Mouse (Mus musculus) kidney, postnatal 10 days (tissue): ENCODE measurements around the gene Gpr26.

Experiments used
- DNase-seq: peaks from one replicate; pipeline ENCODE4 v3.0.0; 2021; ENCODE audit warnings: mixed read lengths

Gene Gpr26

DNA sequence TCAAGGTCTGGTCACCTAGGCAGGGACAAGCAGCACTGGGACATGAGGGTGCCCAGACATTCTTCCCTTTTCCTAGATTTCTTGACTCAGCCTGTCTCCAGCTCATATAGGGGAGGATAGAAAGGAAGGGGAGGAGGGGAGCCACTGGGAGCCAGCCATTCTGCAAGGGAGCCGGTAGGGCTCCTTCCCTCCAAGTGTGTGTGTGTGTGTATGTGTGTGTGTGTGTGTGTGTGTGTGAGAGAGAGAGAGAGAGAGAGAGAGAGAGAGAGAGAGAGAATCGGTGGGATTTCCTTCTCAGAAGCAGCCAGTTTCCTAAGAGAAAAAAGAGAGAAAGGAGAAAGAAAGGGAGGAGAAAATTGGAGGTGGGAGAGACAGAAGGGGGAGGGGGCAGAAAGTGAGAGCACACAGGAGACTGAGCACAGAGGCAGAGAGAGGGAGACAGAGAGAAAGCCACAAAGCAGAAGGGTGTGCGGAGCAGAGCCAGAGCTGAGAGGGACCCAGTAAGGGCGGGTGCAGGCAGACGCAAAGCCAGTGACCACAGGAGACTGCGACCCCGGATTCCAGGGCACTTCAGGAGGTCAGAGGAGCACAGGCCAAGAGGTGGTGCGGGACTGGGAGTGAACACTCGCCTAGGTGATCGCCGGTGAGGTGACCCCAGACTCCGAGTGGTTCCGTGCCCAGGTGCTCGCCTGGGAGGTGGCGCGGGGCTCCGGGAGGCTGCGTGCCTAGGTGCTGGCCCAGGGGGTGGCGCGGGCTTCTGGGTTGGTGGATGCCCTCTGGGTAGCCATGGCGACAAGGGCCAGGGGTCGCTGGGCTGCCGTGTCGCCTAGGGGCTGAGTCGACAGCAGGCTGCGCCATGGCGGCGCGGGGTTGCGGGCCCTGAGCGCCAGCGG, at the start of gene Gpr26:
Gene Gpr26, plus strand, starts transcription at position 438 of the 893 bp plus-strand sequence.
- no peak for DNase-seq

DNA sequence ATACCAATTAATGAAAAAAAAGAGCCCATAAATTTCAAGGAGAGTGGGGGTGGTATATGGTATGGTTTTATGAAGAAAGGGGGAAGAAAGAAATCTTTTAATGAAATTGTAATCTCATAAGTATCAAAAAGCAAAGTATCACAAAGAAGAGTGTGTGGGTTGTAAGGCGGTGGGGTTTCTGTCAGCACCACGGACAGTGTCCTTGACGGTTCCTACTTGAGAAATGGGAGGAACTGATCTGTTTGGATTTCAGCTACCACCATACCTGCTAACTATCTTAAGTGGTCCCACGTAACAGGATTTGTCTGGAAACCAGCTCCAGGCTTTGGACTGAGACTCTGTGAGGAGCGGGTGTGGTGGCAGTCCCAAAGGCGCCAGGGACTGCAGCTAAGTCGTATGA, 48.9 kb upstream of the Gpr26 start:
- peak; percentile 43 for DNase-seq

DNA sequence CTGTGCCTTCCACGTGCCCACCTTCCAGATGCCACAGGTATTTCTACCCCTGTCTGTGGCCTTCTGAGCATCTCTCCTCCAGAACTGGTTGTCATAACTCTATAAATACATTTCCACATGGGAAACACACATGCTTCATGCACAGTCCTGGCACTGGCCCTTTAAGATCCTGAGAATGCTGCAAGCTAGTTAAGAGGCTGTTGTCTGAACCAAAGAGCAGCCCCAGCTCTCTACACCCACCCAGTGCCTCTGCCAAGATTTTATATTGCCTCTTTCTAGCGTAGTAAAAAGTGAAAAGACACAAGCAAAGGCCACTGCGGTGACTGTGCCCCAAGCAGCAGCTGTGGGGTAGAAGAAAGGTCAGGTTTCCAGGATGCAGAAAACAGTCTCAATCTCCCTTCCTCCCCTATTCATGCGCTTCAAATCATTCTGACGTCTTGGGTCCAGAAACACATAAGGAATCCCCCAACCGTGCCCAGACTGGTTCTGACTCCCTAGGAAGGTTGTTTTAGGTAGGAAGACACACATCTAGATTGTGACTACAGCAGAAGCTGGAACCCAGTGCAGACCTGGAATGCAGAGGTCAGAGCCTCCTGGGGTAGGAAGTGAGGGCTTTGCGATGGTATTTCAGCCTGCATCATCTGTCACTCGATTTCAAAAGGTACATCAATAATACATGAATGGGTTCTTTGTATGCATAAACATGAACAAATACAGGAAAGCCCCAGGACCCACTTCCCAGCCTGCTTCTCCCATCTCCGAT, 38.8 kb upstream of the Gpr26 start:
- DNase-seq = no peak

DNA sequence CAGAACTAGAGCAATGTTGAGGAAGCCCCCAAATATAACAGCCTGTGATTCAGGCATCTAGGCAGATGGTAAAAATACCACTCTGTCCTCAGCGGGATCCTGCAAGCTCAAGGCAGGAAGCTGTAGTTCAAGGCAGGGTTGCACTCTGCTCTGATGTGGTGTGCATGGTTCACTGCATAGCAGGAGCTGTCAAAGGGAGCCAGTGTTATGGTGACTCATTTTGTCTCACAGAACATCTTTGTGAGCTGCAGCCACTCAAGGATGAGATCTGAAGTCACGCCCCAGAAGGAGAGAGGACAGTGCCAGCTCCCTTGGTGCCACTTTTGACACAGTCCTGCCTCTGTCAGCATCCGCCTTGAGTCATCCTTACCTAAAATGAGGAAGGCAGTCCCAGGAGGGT, 28.6 kb upstream of the Gpr26 start:
- DNase-seq = no peak

DNA sequence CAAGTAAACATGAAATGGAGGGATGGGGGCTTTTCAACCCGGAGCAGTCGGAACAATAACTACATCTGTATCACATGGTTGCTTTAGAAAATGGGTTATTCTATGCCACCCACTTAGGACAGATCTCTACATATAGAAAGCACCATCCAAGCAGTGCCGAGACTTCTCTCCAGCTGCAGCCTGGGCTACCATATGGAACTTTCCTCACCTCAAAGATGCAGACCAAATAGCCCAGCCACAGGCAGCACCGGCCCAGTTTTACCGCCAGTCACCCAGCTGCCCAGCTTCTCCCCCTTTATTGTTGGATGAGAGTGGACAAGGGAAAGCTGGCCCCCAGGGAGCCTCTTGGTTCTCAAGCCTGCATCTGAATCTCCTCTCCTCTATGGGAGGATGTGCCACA, 15.1 kb upstream of the Gpr26 start:
- DNase-seq = no peak

DNA sequence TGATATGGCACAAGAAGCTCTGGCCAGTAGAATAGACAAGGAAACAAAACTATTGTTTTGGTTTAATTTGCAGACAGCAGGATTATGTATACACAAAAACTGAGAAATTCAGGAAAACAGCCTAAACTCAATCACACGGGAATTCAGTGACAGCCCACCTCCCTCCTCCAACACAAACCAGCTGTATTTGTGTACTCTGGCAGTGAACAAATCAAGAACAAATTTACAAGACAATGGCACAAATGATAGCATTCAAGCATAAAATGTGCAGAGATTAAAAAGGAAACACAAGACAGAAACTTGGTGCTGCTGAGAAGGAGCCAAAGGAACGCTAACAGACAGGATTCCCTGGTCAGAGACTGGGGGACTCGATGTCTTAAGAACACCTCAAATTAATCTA, 12.9 kb upstream of the Gpr26 start:
- DNase-seq = no peak

DNA sequence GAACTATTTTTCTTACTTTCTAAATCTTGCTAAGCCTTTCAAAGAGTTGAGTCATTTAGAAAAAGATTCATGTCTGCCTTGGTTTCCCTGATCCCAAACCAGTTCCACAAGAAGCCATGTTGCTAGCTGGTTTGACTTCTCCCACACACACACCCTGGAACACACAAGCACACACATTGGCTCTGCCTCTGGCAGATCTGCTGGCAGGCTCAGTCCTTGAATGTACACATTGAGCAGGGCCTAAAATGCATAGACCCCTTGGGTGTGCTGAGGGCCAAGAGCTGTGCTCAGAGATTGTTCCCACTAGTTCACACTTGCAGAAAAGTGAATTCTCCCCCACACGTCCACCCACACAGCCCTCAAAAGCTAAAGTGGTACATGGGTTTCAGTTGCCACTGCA, 7.6 kb upstream of the Gpr26 start:
- DNase-seq = no peak

DNA sequence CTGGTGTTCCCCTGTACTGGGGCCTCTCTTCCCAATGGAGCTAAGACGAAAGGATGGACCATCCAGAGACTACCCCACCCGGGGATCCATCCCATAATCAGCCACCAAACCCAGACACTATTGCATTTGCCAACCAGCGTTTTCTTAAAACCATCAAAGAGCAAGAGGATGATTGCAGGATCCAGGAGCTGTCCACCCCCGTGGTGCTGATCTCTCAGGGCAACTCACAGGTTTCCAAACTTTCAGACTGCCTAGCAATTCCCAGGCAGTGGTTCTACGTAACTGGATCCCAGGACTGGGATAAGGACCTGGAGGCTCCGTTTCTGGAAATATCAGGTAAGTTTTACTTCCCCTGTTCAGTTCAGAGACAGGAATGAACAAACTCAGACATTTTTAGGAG, 5.7 kb upstream of the Gpr26 start:
- DNase-seq = peak; percentile 82

DNA sequence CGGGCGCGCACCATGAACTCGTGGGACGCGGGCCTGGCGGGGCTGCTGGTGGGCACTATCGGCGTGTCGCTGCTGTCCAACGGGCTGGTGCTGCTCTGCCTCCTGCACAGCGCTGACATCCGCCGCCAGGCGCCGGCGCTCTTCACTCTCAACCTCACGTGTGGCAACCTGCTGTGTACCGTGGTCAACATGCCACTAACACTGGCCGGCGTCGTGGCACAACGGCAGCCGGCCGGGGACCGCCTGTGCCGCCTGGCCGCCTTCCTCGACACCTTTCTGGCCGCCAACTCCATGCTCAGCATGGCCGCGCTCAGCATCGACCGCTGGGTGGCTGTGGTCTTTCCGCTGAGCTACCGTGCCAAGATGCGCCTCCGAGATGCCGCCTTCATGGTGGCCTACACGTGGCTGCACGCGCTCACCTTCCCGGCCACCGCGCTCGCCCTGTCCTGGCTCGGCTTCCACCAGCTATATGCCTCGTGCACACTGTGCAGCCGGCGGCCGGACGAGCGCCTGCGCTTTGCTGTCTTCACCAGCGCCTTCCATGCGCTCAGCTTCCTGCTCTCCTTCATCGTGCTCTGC, 745 bp downstream of the Gpr26 start:
- no peak for DNase-seq

DNA sequence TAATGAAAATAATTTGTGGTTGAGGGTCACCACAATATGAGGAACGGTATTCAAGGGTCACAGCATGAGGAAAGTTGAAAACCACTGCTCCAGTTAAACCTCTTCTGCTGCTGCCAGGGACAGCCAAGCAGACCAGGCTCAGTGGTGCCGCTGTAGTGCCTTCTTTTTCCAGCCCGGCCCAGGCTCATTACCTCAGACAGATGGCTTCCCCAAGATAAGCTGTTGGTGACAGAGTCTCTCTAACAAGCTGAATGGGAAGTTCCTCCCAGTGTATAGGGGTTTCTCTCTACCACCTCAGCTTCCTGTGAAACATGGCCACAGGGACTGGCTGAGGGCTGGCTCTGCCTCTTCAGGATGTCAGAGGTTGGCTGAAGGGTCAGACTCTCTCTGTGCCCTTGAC, 4.0 kb downstream of the Gpr26 start:
- DNase-seq = no peak

DNA sequence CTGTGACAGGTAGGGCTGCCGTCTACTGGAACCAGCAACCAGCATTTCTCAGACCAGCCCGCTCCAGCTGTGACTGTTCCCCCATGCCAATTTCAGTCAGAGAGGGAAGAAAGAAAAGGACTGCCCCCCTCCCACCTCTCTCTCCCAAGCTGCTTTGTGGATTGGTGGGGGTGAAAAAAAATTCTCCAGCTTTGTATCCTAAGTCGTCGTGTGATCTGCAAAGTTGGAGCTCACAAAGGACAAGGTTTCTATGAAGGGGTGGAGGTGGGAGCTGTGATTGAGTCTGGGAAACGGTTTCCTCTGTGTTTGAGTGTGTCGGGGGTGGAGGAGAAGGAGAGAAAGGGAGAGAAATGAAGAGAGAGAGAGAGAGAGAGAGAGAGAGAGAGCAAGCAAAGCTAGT, 9.6 kb downstream of the Gpr26 start:
- DNase-seq = no peak

DNA sequence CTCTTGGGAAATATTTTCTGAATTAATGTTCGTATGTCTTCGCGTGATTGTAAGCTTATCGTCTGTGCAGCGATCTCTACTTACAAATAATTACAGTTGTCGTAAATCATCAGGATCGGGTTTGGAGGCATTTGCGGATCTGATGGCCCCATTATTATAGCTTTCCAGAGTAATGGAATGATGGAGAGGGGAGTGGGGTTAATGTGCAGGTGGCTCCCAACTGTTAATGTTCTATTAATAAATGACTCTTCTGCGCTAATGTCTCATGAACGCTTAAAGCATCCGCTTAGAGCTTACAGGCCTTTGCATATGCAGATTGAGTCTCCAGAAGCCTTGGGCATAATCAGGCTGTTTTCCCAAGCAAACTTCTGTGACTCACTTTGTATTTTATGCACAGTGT, 12.3 kb downstream of the Gpr26 start:
- no peak for DNase-seq

DNA sequence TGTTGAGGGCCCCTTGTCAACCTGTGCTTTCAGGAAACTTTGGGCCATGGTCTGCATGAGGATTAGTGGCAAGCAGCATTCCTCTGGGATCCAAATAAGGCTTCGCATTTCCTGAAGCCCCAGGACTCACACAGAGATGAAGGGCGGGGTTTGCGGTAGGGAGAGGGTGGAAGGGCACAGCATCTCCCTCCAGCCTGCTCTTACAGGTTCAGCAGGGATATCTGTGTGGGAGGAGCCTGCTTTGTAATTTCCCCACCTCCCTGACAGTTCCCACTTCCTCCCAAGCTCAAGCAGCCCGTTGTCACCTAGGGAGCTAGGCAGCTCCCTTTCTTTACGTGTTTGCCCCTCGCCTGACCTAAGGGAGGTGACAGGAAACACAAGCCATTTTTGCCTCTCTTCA, 22.8 kb downstream of the Gpr26 start:
- DNase-seq = no peak

DNA sequence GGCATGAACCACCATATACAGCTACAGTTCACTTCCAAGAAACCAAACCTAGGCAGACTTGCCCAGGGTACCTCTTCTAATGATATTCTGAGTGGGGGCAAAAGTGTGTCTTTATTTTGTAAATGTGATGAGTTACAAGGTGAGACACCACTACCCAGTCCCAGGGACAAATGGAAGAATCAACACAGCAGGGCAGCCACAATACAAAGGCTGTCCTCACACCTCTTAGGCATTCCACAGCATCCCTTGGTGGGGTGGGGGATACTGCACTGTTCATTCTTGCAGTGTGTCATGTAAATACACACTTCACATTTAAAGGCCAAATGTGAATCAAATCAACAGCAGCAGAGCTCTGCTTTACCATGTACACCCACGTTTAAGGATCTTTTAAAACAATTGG, 26.0 kb downstream of the Gpr26 start:
- DNase-seq = no peak

DNA sequence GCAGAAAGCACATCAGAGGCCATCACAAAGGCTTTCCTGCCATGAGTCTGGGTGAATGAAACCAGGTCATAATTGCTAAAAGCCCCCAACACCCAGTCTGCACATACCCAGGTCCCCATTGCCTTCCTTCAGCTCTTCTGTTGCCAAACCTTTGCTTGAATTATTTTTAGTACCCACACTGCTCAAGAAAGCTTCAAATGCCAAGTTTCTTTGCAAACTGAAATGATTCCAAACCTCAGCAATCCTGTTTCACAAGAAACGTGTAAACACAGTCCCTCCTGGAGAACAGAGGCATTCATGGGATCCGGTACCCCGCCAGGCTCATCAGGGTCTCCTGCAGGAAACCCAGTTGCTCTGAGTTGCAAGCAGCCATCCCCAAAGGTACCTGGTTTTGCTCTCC, 26.6 kb downstream of the Gpr26 start:
- DNase-seq = no peak

DNA sequence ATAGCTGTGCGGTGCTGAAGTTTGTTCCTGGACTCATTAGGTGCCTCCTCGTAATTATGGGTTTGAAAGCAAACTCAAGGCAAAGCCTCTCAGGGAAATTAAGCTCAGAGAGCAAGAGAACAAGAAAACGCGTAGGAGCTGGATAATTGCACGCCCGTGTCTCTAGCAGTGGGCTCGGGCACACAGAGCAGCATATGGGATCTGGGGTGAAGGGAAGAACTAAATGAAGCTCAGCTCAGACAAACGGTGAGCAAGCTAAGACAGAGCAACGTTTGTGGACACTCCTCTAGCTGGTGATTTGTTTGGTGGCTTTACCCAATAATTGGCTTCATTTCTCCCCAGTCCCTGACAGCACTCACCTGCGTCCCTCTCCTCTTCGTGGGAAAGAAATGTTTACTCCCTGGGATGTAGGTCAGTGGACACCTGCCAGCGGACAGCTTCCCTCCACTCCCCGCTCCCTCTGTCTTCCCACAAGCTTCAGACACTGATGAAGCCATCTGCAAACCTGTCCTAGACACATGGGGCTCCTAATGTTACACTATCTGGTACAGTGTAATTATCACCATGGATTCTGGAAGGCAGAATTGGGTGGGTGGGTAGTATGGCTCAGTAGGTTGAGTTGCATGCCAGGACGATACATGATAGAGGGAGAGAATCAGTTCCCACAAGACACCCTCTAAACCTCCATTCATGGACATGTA, 39.9 kb downstream of the Gpr26 start:
- DNase-seq = no peak

DNA sequence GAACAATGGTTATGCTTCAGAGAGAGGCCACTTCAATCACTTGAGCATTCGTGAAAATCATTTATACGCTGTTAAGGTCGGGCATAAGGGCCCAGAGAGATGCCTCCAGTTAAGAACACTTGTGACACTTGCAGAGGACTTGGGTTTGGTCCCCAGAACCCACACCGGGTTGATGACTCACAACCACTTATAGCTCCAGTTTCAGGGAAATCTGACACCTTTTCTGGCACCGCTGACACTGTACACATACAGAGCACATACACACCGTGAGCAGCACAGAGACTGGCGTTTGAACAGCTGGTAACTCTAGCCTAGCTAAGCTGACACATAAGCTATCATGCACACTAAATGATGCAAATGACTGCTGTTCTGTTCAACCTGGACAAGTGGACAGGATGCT, 42.7 kb downstream of the Gpr26 start:
- DNase-seq = no peak

DNA sequence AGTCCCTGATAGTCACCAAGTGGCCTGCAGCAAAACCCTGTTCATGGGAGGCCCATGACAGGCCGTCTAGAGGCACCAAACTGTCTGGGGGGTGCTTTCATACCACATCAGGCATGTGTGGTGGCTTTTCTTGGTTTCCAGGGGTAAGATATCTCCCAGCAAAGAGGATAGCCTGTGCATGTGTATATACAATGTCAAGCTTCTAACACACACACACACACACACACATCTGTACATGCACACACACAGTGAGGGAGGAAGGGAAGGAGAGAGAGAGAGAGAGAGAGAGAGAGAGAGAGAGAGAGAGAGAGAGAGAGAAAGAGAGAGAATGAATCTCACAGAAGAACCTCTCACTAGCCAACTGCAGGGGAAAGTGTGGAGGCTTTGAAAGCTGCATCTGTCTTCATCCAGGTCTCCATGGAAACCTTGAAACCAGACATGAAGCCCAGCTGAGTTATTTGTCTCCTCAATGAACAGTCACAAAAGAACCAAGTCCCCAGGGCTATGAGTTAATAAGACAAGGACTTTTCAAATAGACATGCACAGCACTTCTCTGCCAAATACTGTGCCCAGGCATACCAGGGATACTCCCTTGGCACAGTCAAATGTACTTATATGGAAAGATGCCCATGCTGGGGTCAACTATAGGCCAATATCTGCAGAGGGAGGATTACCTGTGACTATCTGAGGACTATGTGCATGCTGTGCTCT, 46.9 kb downstream of the Gpr26 start:
- DNase-seq = no peak

DNA sequence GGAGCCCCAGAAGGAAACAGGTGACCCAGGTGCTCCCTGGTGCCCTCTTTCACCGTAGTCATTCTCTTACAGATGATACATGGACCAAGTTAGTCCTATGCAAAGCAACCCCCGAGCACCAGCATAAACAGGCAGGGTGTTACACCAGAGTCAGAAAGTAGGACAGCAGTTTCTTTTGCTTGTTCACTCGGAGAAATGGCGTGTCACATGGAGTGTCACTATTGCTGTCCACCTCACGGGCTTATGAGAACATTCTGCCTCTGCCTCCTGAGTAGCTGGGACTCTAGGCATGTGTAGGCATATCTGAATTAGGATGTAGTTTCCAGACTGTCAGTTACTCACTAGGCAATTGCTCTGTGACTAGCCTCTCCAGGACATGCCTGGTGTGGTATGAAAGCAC, 47.7 kb downstream of the Gpr26 start:
- DNase-seq = no peak

DNA sequence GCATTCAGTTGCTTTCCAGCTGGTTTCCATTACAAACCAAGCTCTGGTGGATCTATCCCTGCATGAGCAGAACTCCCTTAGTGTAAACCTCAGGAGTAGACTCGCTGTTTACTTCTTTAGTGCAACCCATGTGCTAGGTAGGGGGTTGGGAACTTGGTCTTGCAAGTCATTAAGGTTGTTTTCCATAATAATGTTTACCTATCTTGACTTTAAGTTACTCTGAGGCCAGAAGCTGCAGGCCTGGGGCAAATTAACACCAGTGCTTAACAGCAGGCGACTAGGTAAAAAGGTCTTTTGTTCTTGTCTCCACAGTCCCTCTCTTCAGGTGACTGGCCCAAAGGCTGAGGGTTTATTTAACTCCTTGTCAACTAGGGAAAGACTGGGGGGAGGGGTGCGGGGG, 48.9 kb downstream of the Gpr26 start:
- DNase-seq = no peak

DNA sequence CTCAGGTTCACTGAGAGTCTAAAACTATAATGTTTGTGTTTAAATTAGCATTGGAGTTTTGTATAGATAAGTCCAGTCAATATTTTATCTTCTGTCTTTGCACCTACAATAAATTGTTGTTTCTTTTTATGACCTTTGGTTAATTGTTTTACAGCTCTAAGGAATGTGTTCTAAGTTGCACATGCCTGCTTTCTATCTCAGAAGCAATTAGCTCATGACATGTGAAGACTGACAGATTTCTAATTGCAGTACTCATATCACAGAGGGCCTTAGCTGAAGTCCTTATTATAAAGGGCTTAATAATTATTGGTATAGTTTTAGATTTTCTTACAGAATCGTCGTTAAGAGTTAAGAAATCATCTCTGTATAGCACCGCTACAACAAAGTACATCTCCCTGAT, 49.7 kb downstream of the Gpr26 start:
- no peak for DNase-seq

DNA sequence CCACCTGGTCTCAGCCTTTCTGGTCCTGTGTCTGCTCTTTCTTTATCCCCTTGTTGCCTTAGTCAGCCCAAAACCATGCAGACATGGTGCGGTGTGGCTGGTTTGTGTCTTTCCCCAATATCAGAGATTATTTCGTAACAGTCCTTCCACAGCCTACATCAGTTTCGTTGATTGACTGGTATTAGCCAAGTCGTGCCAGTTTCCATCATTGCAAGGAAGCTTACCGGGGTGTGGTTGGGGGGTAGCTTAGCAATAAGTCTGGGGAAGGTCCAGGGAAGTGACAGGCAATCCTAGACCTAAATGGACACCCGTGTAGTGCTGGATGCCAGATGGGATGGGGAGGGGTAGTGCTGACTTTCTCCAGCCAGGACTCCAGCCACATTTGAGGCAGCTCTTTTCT, 59.3 kb downstream of the Gpr26 start:
- DNase-seq = no peak

DNA sequence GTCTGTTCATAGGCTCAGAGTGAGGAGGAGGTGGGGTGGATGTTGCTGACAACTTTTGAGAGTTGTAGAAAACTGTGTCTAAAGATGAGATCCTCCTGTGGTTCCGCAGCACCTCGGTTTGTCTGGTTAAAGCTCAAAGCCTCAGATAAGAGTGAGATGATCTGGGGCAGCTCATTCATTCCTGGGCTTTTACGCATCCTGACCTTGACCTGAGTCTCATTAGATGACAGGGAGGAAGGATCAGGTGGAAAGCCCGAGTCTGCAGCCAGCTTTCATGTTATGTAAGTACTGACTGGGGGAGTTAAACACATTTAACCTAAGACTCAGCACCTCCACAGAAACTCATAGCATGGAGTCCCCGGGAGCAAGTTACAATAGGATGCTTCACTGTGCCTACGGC, 60.4 kb downstream of the Gpr26 start:
- DNase-seq = no peak
